Mouse (Mus musculus): ENCODE data around the gene Tspan1. TPM values are rescaled to one million over a fixed set of nuclear protein-coding genes. Genes with fewer than 3 reads are reported as not detected.
A peak's percentile ranks its signal among the peaks of the same experiment; 100 is the strongest.

The Tspan1 gene
- polyA plus RNA-seq, 1 experiment from 2014 or later, result 0.10 TPM

GRCm38 (mm10) chr4:116140801-116141574, 26.4 kb downstream of the Tspan1 start:
- Histone ChIP-seq H3K9me3 (ENCODE audit: control insufficient read depth, low read length) (no peaks in the 10 kb centered on the region), H3K4me2 (ENCODE audit: low read length) (no peak overlapping the region), H3K9ac (replicated peaks; ENCODE audit: low read depth, low read length) (no peak overlapping the region), H3K4me1 (replicated peaks; ENCODE audit: control insufficient read depth, insufficient read depth, low read length) (peaks cover 15% of the 10 kb centered on the region), H3K27ac (ENCODE audit: low read length) (no peak overlapping the region), H3K27me3 (replicated peaks; ENCODE audit: control insufficient read depth, insufficient read depth, low read length) (no peaks in the 10 kb centered on the region), H3K4me3 (replicated peaks; ENCODE audit: low read length) (no peak overlapping the region), H3K36me3 (ENCODE audit: control insufficient read depth, insufficient read depth) (no peaks in the 10 kb centered on the region)
- WGBS, result 83% methylated on average over 7 of the region's 7 CpGs
- no peak for ATAC-seq

GRCm38 (mm10) chr4:116137421-116137996, 29.9 kb downstream of the Tspan1 start:
- Histone ChIP-seq H3K27ac (ENCODE audit: low read length) (no peak overlapping the region), H3K4me2 (ENCODE audit: low read length) (no peak overlapping the region), H3K9me3 (ENCODE audit: control insufficient read depth, low read length) (no peaks in the 10 kb centered on the region), H3K27me3 (replicated peaks; ENCODE audit: control insufficient read depth, insufficient read depth, low read length) (no peaks in the 10 kb centered on the region), H3K9ac (replicated peaks; ENCODE audit: low read depth, low read length) (no peak overlapping the region), H3K4me3 (replicated peaks; ENCODE audit: low read length) (no peak overlapping the region), H3K4me1 (replicated peaks; ENCODE audit: control insufficient read depth, insufficient read depth, low read length) (no peaks in the 10 kb centered on the region), H3K36me3 (ENCODE audit: control insufficient read depth, insufficient read depth) (no peaks in the 10 kb centered on the region)
- ATAC-seq, result no peak
- 56% methylated on average over 13 of the region's 13 CpGs for WGBS

- H3K4me1 ChIP-seq (replicated peaks; ENCODE audit: control insufficient read depth, insufficient read depth, low read length), result no peaks in the 10 kb centered on the region
- H3K4me2 ChIP-seq (ENCODE audit: low read length), result no peak overlapping the region
- H3K9me3 ChIP-seq (ENCODE audit: control insufficient read depth, low read length), result no peaks in the 10 kb centered on the region
- H3K27ac ChIP-seq (ENCODE audit: low read length), result no peak overlapping the region
- H3K27me3 ChIP-seq (replicated peaks; ENCODE audit: control insufficient read depth, insufficient read depth, low read length), result no peaks in the 10 kb centered on the region
- WGBS, result 26% methylated on average over 2 of the region's 2 CpGs
- no peaks in the 10 kb centered on the region for H3K36me3 ChIP-seq (ENCODE audit: control insufficient read depth, insufficient read depth)
- H3K4me3 ChIP-seq (replicated peaks; ENCODE audit: low read length), result no peak overlapping the region
- H3K9ac ChIP-seq (replicated peaks; ENCODE audit: low read depth, low read length), result no peak overlapping the region
- peak; percentile 33; the same call in 1 of the 2 replicates for ATAC-seq
Observed at GRCm38 (mm10) chr4:116134990-116135389, 32.4 kb downstream of the Tspan1 start.

- H3K4me1 ChIP-seq (replicated peaks; ENCODE audit: control insufficient read depth, insufficient read depth, low read length), result no peaks in the 10 kb centered on the region
- no peak for ATAC-seq
- no peaks in the 10 kb centered on the region for H3K9me3 ChIP-seq (ENCODE audit: control insufficient read depth, low read length)
- WGBS, result 87% methylated on average over 4 of the region's 4 CpGs
- no peak overlapping the region for H3K4me3 ChIP-seq (replicated peaks; ENCODE audit: low read length)
- H3K27ac ChIP-seq (ENCODE audit: low read length), result no peak overlapping the region
- no peaks in the 10 kb centered on the region for H3K27me3 ChIP-seq (replicated peaks; ENCODE audit: control insufficient read depth, insufficient read depth, low read length)
- H3K36me3 ChIP-seq (ENCODE audit: control insufficient read depth, insufficient read depth), result no peaks in the 10 kb centered on the region
- H3K4me2 ChIP-seq (ENCODE audit: low read length), result no peak overlapping the region
- no peak overlapping the region for H3K9ac ChIP-seq (replicated peaks; ENCODE audit: low read depth, low read length)
Observed at GRCm38 (mm10) chr4:116133126-116133525, 34.3 kb downstream of the Tspan1 start.

GRCm38 (mm10) chr4:116127956-116128355, 39.4 kb downstream of the Tspan1 start:
- 75% methylated on average over 6 of the region's 6 CpGs for WGBS
- Histone ChIP-seq H3K27me3 (replicated peaks; ENCODE audit: control insufficient read depth, insufficient read depth, low read length) (no peaks in the 10 kb centered on the region), H3K4me1 (replicated peaks; ENCODE audit: control insufficient read depth, insufficient read depth, low read length) (peaks cover 11% of the 10 kb centered on the region), H3K36me3 (ENCODE audit: control insufficient read depth, insufficient read depth) (no peaks in the 10 kb centered on the region), H3K9me3 (ENCODE audit: control insufficient read depth, low read length) (no peaks in the 10 kb centered on the region), H3K4me3 (replicated peaks; ENCODE audit: low read length) (no peak overlapping the region), H3K9ac (replicated peaks; ENCODE audit: low read depth, low read length) (no peak overlapping the region), H3K4me2 (ENCODE audit: low read length) (no peak overlapping the region), H3K27ac (ENCODE audit: low read length) (no peak overlapping the region)
- ATAC-seq, result no peak

GRCm38 (mm10) chr4:116125803-116126386, 41.5 kb downstream of the Tspan1 start:
- no peak for ATAC-seq
- Histone ChIP-seq H3K9ac (replicated peaks; ENCODE audit: low read depth, low read length) (no peak overlapping the region), H3K9me3 (ENCODE audit: control insufficient read depth, low read length) (no peaks in the 10 kb centered on the region), H3K27ac (ENCODE audit: low read length) (no peak overlapping the region), H3K4me3 (replicated peaks; ENCODE audit: low read length) (no peak overlapping the region), H3K36me3 (ENCODE audit: control insufficient read depth, insufficient read depth) (no peaks in the 10 kb centered on the region), H3K27me3 (replicated peaks; ENCODE audit: control insufficient read depth, insufficient read depth, low read length) (no peaks in the 10 kb centered on the region), H3K4me2 (ENCODE audit: low read length) (no peak overlapping the region), H3K4me1 (replicated peaks; ENCODE audit: control insufficient read depth, insufficient read depth, low read length) (peaks cover 17% of the 10 kb centered on the region)
- WGBS, result 96% methylated on average over 4 of the region's 4 CpGs

- H3K27ac ChIP-seq (ENCODE audit: low read length), result peak within 1 kb of the TSS; percentile 59
- 1% methylated on average over 24 of the region's 24 CpGs for WGBS
- peak; percentile 99 for ATAC-seq
- peak within 1 kb of the TSS; percentile 76 for H3K4me2 ChIP-seq (ENCODE audit: low read length)
- H3K9me3 ChIP-seq (ENCODE audit: control insufficient read depth, low read length), result no peaks in the 10 kb centered on the region
- H3K4me3 ChIP-seq (replicated peaks; ENCODE audit: low read length), result peak within 1 kb of the TSS; percentile 60
- no peaks in the 10 kb centered on the region for H3K27me3 ChIP-seq (replicated peaks; ENCODE audit: control insufficient read depth, insufficient read depth, low read length)
- H3K4me1 ChIP-seq (replicated peaks; ENCODE audit: control insufficient read depth, insufficient read depth, low read length), result peaks cover 17% of the 10 kb centered on the region
- H3K9ac ChIP-seq (replicated peaks; ENCODE audit: low read depth, low read length), result peak within 1 kb of the TSS; percentile 55
- no peaks in the 10 kb centered on the region for H3K36me3 ChIP-seq (ENCODE audit: control insufficient read depth, insufficient read depth)
Observed at GRCm38 (mm10) chr4:116123602-116124519, 43.5 kb downstream of the Tspan1 start, which contains the start of the genes Rad54l and Pomgnt1. Gene Rad54l (minus strand): TSS chr4:116123690. Gene Pomgnt1 (plus strand): TSS chr4:116123840.

GRCm38 (mm10) chr4:116122762-116123161, 44.6 kb downstream of the Tspan1 start:
- ATAC-seq, result no peak
- Histone ChIP-seq H3K36me3 (ENCODE audit: control insufficient read depth, insufficient read depth) (no peaks in the 10 kb centered on the region), H3K4me1 (replicated peaks; ENCODE audit: control insufficient read depth, insufficient read depth, low read length) (peaks cover 17% of the 10 kb centered on the region), H3K9ac (replicated peaks; ENCODE audit: low read depth, low read length) (peak overlapping the region; percentile 55; the same call in 1 of the 2 replicates), H3K9me3 (ENCODE audit: control insufficient read depth, low read length) (no peaks in the 10 kb centered on the region), H3K4me2 (ENCODE audit: low read length) (peak overlapping the region; percentile 76), H3K4me3 (replicated peaks; ENCODE audit: low read length) (peak overlapping the region; percentile 60), H3K27ac (ENCODE audit: low read length) (no peak overlapping the region), H3K27me3 (replicated peaks; ENCODE audit: control insufficient read depth, insufficient read depth, low read length) (no peaks in the 10 kb centered on the region)
- 0% methylated on average over 1 of the region's 1 CpGs for WGBS
